9 mouse cellular contexts compared by ENCODE assay signal in the genomic region with DNA sequence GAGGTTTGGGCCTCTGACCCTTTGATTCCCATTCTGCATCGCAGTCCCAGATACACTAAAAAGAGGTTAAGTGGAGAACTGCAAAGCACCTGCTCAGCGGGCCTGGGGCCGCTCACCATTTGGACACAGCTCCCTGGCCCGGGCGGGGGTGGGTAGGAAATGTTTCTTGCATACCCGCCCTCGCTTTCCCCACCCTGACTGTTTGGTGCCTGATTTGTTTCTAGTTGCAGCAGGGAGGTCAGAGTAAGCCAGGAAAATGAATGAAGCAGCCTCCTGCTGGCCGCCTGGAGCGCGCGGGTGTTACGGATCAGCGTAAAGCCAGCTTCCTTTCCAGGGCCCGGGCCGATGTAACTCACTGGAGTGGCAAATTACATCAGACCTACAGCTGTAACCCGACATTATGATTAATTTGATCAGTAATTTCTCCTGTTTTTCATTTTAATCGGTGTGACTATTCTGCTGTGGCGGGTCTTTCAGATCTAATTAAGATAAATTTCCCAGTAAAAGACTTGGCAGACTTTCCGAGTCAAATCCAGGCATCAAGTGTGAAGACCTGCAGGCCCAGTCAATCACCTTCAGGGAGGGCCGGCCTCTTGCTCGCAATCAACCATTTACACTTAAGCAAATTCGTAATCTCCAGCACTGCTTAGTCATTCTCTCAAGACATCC.
DNase-seq lines count a peak whose midpoint lies in the region; ATAC-seq and TF ChIP-seq lines count a peak whose summit lies in the region.
"Had no signal": no experiment of that assay in that cellular context is flagged by ENCODE, and none has a peak within 500 bp of the region (broad histone marks: within the 10 kb centered on the region; RNA-seq: fewer than 3 reads in every experiment).

No protein-coding gene starts in this region.

- H3K9ac ChIP-seq in heart, embryonic 12.5 days = no peak overlapping the region
- 0 out of 2 replicates have a peak overlapping the region, but pooled peaks have one; percentile 20 for H3K9ac ChIP-seq in forebrain, embryonic 11.5 days (ENCODE audit: low read length)
- H3K9ac ChIP-seq in intestine, postnatal 0 days (ENCODE audit: low read depth, low read length) = no peak overlapping the region
- H3K9ac ChIP-seq in midbrain, embryonic 11.5 days (ENCODE audit: low read length) = peak overlapping the region; percentile 33; the same call in 1 of the 2 replicates

- peak overlapping the region; percentile 29; the same call in 1 of the 2 replicates for H3K4me3 ChIP-seq in heart, embryonic 12.5 days
- 0 out of 2 replicates have a peak overlapping the region, but pooled peaks have one; percentile 11 for H3K4me3 ChIP-seq in forebrain, embryonic 11.5 days (ENCODE audit: low read depth, low read length)
- H3K4me3 ChIP-seq in intestine, postnatal 0 days (ENCODE audit: low read depth, low read length) = no peak overlapping the region
- H3K4me3 ChIP-seq in midbrain, embryonic 11.5 days (ENCODE audit: low read depth, low read length) = no peak overlapping the region

- TF ChIP-seq CTCF in intestine, postnatal 0 days (IDR thresholded peaks at IDR 0.05; ENCODE audit: low read depth) = peak; percentile 34

- intact Hi-C loops in gastrocnemius, postnatal 36 days (cut with DNase I) = no loop called here

- no peaks in the 10 kb centered on the region for H3K36me3 ChIP-seq in heart, embryonic 12.5 days
- no peaks in the 10 kb centered on the region for H3K36me3 ChIP-seq in forebrain, embryonic 11.5 days (ENCODE audit: control insufficient read depth, insufficient read depth, low read length)
- no peaks in the 10 kb centered on the region for H3K36me3 ChIP-seq in intestine, postnatal 0 days (ENCODE audit: control insufficient read depth, insufficient read depth)
- no peaks in the 10 kb centered on the region for H3K36me3 ChIP-seq in midbrain, embryonic 11.5 days (ENCODE audit: control insufficient read depth, insufficient read depth, low read length)

- no peaks in the 10 kb centered on the region for H3K27me3 ChIP-seq in heart, embryonic 12.5 days (replicated peaks)
- no peaks in the 10 kb centered on the region for H3K27me3 ChIP-seq in forebrain, embryonic 11.5 days (ENCODE audit: control insufficient read depth, insufficient read depth, low read length)
- H3K27me3 ChIP-seq in intestine, postnatal 0 days (replicated peaks; ENCODE audit: control insufficient read depth, insufficient read depth, low read length) = no peaks in the 10 kb centered on the region
- H3K27me3 ChIP-seq in midbrain, embryonic 11.5 days (ENCODE audit: control insufficient read depth, insufficient read depth, low read length) = no peaks in the 10 kb centered on the region

- H3K9me3 ChIP-seq in heart, embryonic 12.5 days (replicated peaks) = no peaks in the 10 kb centered on the region
- no peaks in the 10 kb centered on the region for H3K9me3 ChIP-seq in forebrain, embryonic 11.5 days (ENCODE audit: control insufficient read depth, low read length)
- H3K9me3 ChIP-seq in intestine, postnatal 0 days (ENCODE audit: control insufficient read depth) = no peaks in the 10 kb centered on the region
- H3K9me3 ChIP-seq in midbrain, embryonic 11.5 days (ENCODE audit: control insufficient read depth, low read length) = no peaks in the 10 kb centered on the region

- no peak for DNase-seq in heart, adult 9 months (ENCODE audit: low spot score in 2 of 2)
- peak; percentile 31 for DNase-seq in WW6 (ENCODE audit: low read depth, low spot score)
- peak; percentile 55 for DNase-seq in forebrain, embryonic 11.5 days (ENCODE audit: low spot score)
- DNase-seq in midbrain, embryonic 11.5 days (ENCODE audit: low spot score, missing footprints) = peak; percentile 91
- no peak for DNase-seq in gastrocnemius, postnatal 36 days

- peak overlapping the region; percentile 62 for H3K4me2 ChIP-seq in heart, embryonic 12.5 days
- H3K4me2 ChIP-seq in forebrain, embryonic 11.5 days (ENCODE audit: low read depth, low read length, severe bottlenecking) = peak overlapping the region; percentile 40; the same call in 1 of the 2 replicates
- no peak overlapping the region for H3K4me2 ChIP-seq in intestine, postnatal 0 days (replicated peaks; ENCODE audit: low read depth)
- H3K4me2 ChIP-seq in midbrain, embryonic 11.5 days = peak overlapping the region; percentile 33

- 7% methylated on average over 22 of the region's 22 CpGs for WGBS in heart, embryonic 12.5 days
- WGBS in forebrain, embryonic 11.5 days = 7% methylated on average over 22 of the region's 22 CpGs
- 13% methylated on average over 22 of the region's 22 CpGs for WGBS in intestine, postnatal 0 days
- 7% methylated on average over 22 of the region's 22 CpGs for WGBS in midbrain, embryonic 11.5 days

- peaks cover 7% of the 10 kb centered on the region; the same call in 1 of the 2 replicates for H3K4me1 ChIP-seq in heart, embryonic 12.5 days (replicated peaks)
- peaks cover 3% of the 10 kb centered on the region; the same call in 1 of the 2 replicates for H3K4me1 ChIP-seq in forebrain, embryonic 11.5 days (replicated peaks; ENCODE audit: control insufficient read depth, insufficient read depth, low read length)
- no peaks in the 10 kb centered on the region for H3K4me1 ChIP-seq in intestine, postnatal 0 days (replicated peaks; ENCODE audit: control insufficient read depth, insufficient read depth, low read length)
- H3K4me1 ChIP-seq in midbrain, embryonic 11.5 days (ENCODE audit: control insufficient read depth, insufficient read depth, low read length) = no peaks in the 10 kb centered on the region

- ATAC-seq in heart, embryonic 12.5 days (ENCODE audit: insufficient number of reproducible peaks, low FRiP score) = 0 out of 2 replicates have a peak, but pooled peaks have one; percentile 53
- ATAC-seq in forebrain, embryonic 11.5 days (replicated peaks; ENCODE audit: low FRiP score) = peak; percentile 72
- no peak for ATAC-seq in intestine, postnatal 0 days
- peak; percentile 90 for ATAC-seq in midbrain, embryonic 11.5 days (ENCODE audit: low FRiP score)
- no peak for ATAC-seq in activated CD4-positive, CD25-positive, alpha-beta regulatory T cell, adult 4 months
- ATAC-seq: Patski had no signal

- H3K27ac ChIP-seq in heart, embryonic 12.5 days (ENCODE audit: poor library complexity, severe bottlenecking) = no peak overlapping the region
- H3K27ac ChIP-seq in forebrain, embryonic 11.5 days (ENCODE audit: low read depth, low read length) = no peak overlapping the region
- no peak overlapping the region for H3K27ac ChIP-seq in intestine, postnatal 0 days (ENCODE audit: low read depth, low read length)
- no peak overlapping the region for H3K27ac ChIP-seq in midbrain, embryonic 11.5 days (ENCODE audit: low read depth, low read length)

Comparison
In these comparisons a context has a peak if more than half of its experiments do, and no peak if none do; other contexts are left out.
1. ATAC-seq: peak in heart, embryonic 12.5 days (single experiment), forebrain, embryonic 11.5 days (single experiment) and midbrain, embryonic 11.5 days (single experiment); none in intestine, postnatal 0 days (single experiment) and activated CD4-positive, CD25-positive, alpha-beta regulatory T cell, adult 4 months (single experiment).
2. H3K4me3 ChIP-seq: peak in heart, embryonic 12.5 days (single experiment) and forebrain, embryonic 11.5 days (single experiment); none in intestine, postnatal 0 days (single experiment) and midbrain, embryonic 11.5 days (single experiment).
3. H3K9ac ChIP-seq: peak in forebrain, embryonic 11.5 days (single experiment) and midbrain, embryonic 11.5 days (single experiment); none in heart, embryonic 12.5 days (single experiment) and intestine, postnatal 0 days (single experiment).
4. DNase-seq: peak in WW6 (single experiment), forebrain, embryonic 11.5 days (single experiment) and midbrain, embryonic 11.5 days (single experiment); none in heart, adult 9 months (0 of 2) and gastrocnemius, postnatal 36 days (0 of 2).